Mouse (Mus musculus) cerebellum, adult 2 months (tissue): Measurements from ENCODE around the gene Prex1.

ENCODE experiments used
- CTCF ChIP-seq: fragments of 200-500 bp; IDR thresholded peaks from 2 replicates; pipeline ENCODE4 v1.5.1; 2011; ENCODE audit warnings: low read depth, mild to moderate bottlenecking, control low read depth, low read length, moderate library complexity, borderline replicate concordance; ENCODE audit not compliant: insufficient read depth
- POLR2A ChIP-seq: fragments of 200-500 bp; IDR thresholded peaks from 2 replicates; pipeline ENCODE4 v1.6.1; 2011; ENCODE audit warnings: low read length, control low read depth, borderline replicate concordance; ENCODE audit not compliant: insufficient read depth

DNA sequence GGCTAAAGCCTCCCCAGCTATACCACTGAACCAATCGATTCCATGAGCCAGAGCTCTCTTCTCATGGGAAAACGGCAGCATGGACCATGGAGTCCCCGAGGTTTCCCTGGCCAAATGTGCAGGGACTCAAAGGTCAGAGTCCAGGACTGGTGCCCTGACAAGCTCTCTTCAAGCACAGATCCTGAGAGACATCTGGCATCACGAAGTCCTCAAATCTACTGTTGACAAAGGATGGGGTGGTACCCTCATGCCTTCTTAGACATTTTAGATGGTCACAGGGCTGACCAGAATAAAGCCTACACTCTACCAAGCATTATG, 76.0 kb downstream of the Prex1 start:
- TF ChIP-seq CTCF (no peak), POLR2A (no peak)
